Mouse (Mus musculus): ENCODE data around the gene Aasdh.
A peak's percentile ranks its signal among the peaks of the same experiment; 100 is the strongest.

Gene Aasdh

GRCm38 (mm10) chr5:76910807-76911206 lies 5.5 kb upstream of the Aasdh start:
- DNase-seq (ENCODE audit: low read depth) = no peak

- peak; percentile 27 for DNase-seq (ENCODE audit: low read depth)
Measured at GRCm38 (mm10) chr5:76906155-76906499, 813 bp upstream of the Aasdh start.

- DNase-seq (ENCODE audit: low read depth) = peak; percentile 32
Measured at GRCm38 (mm10) chr5:76904713-76905404, 455 bp downstream of the Aasdh start.

- DNase-seq (ENCODE audit: low read depth) = no peak
Measured at GRCm38 (mm10) chr5:76902131-76902530, 3.2 kb downstream of the Aasdh start.

- no peak for DNase-seq (ENCODE audit: low read depth)
Measured at GRCm38 (mm10) chr5:76893084-76893483, 12.2 kb downstream of the Aasdh start.

GRCm38 (mm10) chr5:76892608-76893007 lies 12.7 kb downstream of the Aasdh start:
- DNase-seq (ENCODE audit: low read depth) = no peak

GRCm38 (mm10) chr5:76887011-76887410 lies 18.3 kb downstream of the Aasdh start:
- DNase-seq (ENCODE audit: low read depth) = no peak

- DNase-seq (ENCODE audit: low read depth) = no peak
Measured at GRCm38 (mm10) chr5:76884107-76884506, 21.2 kb downstream of the Aasdh start.

- no peak for DNase-seq (ENCODE audit: low read depth)
Measured at GRCm38 (mm10) chr5:76876106-76876758, 29.1 kb downstream of the Aasdh start.

GRCm38 (mm10) chr5:76869553-76869952 lies 35.8 kb downstream of the Aasdh start:
- DNase-seq (ENCODE audit: low read depth) = no peak

GRCm38 (mm10) chr5:76868693-76869286 lies 36.5 kb downstream of the Aasdh start:
- DNase-seq (ENCODE audit: low read depth) = no peak

- DNase-seq (ENCODE audit: low read depth) = no peak
Measured at GRCm38 (mm10) chr5:76866819-76867218, 38.5 kb downstream of the Aasdh start.

GRCm38 (mm10) chr5:76858444-76858843 lies 46.9 kb downstream of the Aasdh start:
- no peak for DNase-seq (ENCODE audit: low read depth)

- no peak for DNase-seq (ENCODE audit: low read depth)
Measured at GRCm38 (mm10) chr5:76857103-76858015, 48.0 kb downstream of the Aasdh start.

GRCm38 (mm10) chr5:76855829-76856600 lies 49.3 kb downstream of the Aasdh start:
- no peak for DNase-seq (ENCODE audit: low read depth)

GRCm38 (mm10) chr5:76853549-76853948 lies 51.8 kb downstream of the Aasdh start:
- DNase-seq (ENCODE audit: low read depth) = peak; percentile 67

GRCm38 (mm10) chr5:76851316-76851715 lies 54.0 kb downstream of the Aasdh start:
- no peak for DNase-seq (ENCODE audit: low read depth)

GRCm38 (mm10) chr5:76847106-76847505 lies 58.2 kb downstream of the Aasdh start:
- DNase-seq (ENCODE audit: low read depth) = no peak

GRCm38 (mm10) chr5:76844618-76845186 lies 60.6 kb downstream of the Aasdh start:
- no peak for DNase-seq (ENCODE audit: low read depth)

GRCm38 (mm10) chr5:76843851-76844419 lies 61.4 kb downstream of the Aasdh start:
- DNase-seq (ENCODE audit: low read depth) = no peak

GRCm38 (mm10) chr5:76843448-76843847 lies 61.9 kb downstream of the Aasdh start:
- peak; percentile 48 for DNase-seq (ENCODE audit: low read depth)
